Comparison of ENCODE assay signal across 8 mouse cellular contexts in the genomic region with DNA sequence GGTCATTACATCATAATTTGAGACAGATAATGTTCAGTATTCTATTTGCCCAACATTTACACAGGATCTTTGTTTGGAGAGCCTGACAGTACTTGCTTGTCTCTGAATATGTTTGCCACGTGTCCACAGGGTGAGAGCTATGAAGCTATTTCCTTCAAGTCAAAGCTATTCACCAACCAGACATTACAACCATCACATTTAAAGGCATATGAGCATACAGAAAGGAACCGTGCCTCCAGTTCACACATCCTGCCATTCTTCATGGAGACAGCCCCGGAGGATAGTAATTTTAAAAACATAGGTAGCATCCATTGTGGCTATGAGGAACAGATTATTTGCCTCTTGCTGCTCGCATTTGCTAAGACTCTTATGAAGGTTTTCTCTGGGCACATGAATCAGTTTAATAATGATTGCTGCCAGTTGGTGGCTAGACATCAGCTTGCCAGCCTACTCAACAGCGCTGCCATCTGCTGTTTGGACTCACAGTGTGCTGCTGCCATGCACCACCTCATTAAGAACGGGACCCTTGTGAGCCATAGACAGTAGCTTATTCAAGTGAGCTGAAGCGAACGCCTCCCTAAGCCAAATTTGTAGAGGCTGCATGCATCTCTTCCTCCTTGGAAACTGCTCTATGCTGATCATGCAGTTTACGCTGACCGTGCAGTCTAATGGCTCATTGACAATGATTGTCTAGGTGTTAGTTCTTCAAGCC.
DNase-seq lines count a peak whose midpoint lies in the region; ATAC-seq lines count a peak whose summit lies in the region.

No protein-coding gene starts in this region.

- WGBS in neural tube, embryonic 11.5 days: 57% methylated on average over 10 of the region's 10 CpGs

- H3K9ac ChIP-seq in neural tube, embryonic 11.5 days (ENCODE audit: low read length): no peak overlapping the region

- DNase-seq in adrenal gland, adult 2 months: peak; percentile 4
- DNase-seq in adrenal gland, adult 8-10 months: no peak
- DNase-seq in neural tube, embryonic 11.5 days (ENCODE audit: low spot score): peak; percentile 32
- DNase-seq in neural tube, embryonic 10.5 days (ENCODE audit: extremely low spot score, low spot score): no peak
- DNase-seq in frontal cortex, postnatal 10 days (ENCODE audit: low spot score in 2 of 2): peak; percentile 31 to 40
- peak; percentile 56 to 65 for DNase-seq in left cerebral cortex, postnatal 25 days (ENCODE audit: low spot score in 2 of 2)
- DNase-seq in right cerebral cortex, postnatal 25 days: peak; percentile 49
- DNase-seq in heart, postnatal 14 days: no peak

- no peaks in the 10 kb centered on the region for H3K36me3 ChIP-seq in neural tube, embryonic 11.5 days (ENCODE audit: control insufficient read depth, insufficient read depth, low read length)

- H3K4me3 ChIP-seq in neural tube, embryonic 11.5 days (ENCODE audit: low read depth, low read length): no peak overlapping the region

- no peaks in the 10 kb centered on the region for H3K9me3 ChIP-seq in neural tube, embryonic 11.5 days (ENCODE audit: control insufficient read depth, low read length)

- no peak overlapping the region for H3K27ac ChIP-seq in neural tube, embryonic 11.5 days (ENCODE audit: low read depth, low read length)

- intact Hi-C loops in left cerebral cortex, postnatal 25 days (cut with DNase I): no loop called here
- intact Hi-C loops in heart, postnatal 14 days (cut with DNase I): no loop called here

- ATAC-seq in neural tube, embryonic 11.5 days (ENCODE audit: insufficient read depth, low FRiP score, low TSS enrichment): peak; percentile 35; the same call in 1 of the 2 replicates

- H3K4me2 ChIP-seq in neural tube, embryonic 11.5 days (ENCODE audit: low read depth): no peak overlapping the region

- no peaks in the 10 kb centered on the region for H3K4me1 ChIP-seq in neural tube, embryonic 11.5 days (ENCODE audit: control insufficient read depth, insufficient read depth, low read length)

- no peaks in the 10 kb centered on the region for H3K27me3 ChIP-seq in neural tube, embryonic 11.5 days (ENCODE audit: control insufficient read depth, insufficient read depth, low read length)

Comparison
In these comparisons a context has a peak if more than half of its experiments do, and no peak if none do; other contexts are left out.
1. DNase-seq: peak in adrenal gland, adult 2 months (single experiment), neural tube, embryonic 11.5 days (single experiment), frontal cortex, postnatal 10 days (2 of 2), left cerebral cortex, postnatal 25 days (2 of 2) and right cerebral cortex, postnatal 25 days (single experiment); none in adrenal gland, adult 8-10 months (single experiment), neural tube, embryonic 10.5 days (single experiment) and heart, postnatal 14 days (0 of 2).